10 mouse cellular contexts compared by ENCODE assay signal in the genomic region with DNA sequence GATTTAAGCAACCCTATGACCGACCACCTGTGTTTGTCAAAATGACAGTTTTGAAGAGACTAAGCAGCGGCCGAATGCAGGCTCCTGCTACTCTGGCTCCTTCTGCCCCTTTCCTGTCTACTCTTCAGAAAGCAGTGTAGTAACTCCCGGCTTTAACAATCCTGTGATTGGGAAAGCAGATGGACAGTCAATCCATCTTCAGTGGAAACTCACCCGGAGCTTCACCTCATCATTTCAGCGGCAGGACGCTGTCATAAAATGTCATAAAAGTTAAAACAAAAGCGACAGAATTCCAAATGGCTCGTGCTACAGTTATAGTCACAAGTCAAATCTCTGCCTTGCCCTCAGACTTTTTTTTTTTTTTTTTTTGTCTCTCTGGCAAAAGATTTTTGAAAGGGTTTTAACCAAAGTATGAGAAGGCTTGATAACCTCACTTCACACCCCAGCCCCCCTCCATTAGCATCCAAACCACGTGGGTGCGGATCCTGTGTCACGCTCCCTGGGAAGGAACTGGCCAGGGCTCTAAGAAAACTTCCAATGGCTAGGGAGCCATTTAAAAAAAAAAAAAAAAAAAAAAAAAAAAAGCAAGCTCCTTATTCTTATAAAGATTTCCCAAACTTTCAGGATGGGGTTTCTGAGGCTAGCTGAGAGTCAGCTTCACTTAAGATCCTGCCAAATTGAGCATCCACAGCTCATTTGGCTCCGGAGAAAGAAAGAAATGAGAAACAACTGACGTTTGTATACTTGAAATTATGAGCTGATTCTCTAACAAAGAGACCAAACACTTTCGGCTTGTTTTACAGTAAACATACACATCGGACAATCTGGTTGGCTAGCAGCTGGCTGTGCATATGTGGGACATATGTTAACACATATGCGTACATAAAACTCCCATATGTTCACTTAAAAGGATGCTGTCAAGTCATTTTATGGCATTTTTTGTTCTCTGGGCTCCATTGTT. TPM values are rescaled to one million over a fixed set of nuclear protein-coding genes. Genes with fewer than 3 reads are reported as not detected.
DNase-seq lines count a peak whose midpoint lies in the region; ATAC-seq and TF ChIP-seq lines count a peak whose summit lies in the region.
"Had no signal": no experiment of that assay in that cellular context is flagged by ENCODE, and none has a peak within 500 bp of the region (broad histone marks: within the 10 kb centered on the region; RNA-seq: fewer than 3 reads in every experiment).

No protein-coding gene starts in this region.

- no peak for DNase-seq in kidney, adult 2 months
- DNase-seq in brain, embryonic 14.5 days (ENCODE audit: low read depth), result peak; percentile 87
- DNase-seq in lung, postnatal 10 days, result peak; percentile 91
- no peak for DNase-seq in spleen, adult 12 weeks (ENCODE audit: low spot score)
- DNase-seq in heart, postnatal 4 days, result no peak
- DNase-seq: cerebellum, adult 11 months; right cerebral cortex, postnatal 25 days had no signal

- H3K4me3 ChIP-seq in kidney, embryonic 15.5 days (replicated peaks), result no peak overlapping the region
- no peak overlapping the region for H3K4me3 ChIP-seq in kidney, adult 2 months (ENCODE audit: insufficient read depth, low read depth, low read length)
- H3K4me3 ChIP-seq in embryonic fibroblast, embryonic 13.5 days (ENCODE audit: insufficient read depth, low read length), result no peak overlapping the region
- H3K4me3 ChIP-seq: liver, embryonic 15.5 days had no signal

- no peak overlapping the region for H3K27ac ChIP-seq in kidney, embryonic 15.5 days
- no peak overlapping the region for H3K27ac ChIP-seq in kidney, adult 2 months (ENCODE audit: insufficient read depth, low read depth, low read length)
- peak overlapping the region; percentile 1; the same call in 1 of the 2 replicates for H3K27ac ChIP-seq in embryonic fibroblast, embryonic 13.5 days (ENCODE audit: insufficient read depth, low read length)
- H3K27ac ChIP-seq: liver, embryonic 15.5 days had no signal

- no peaks in the 10 kb centered on the region for H3K27me3 ChIP-seq in kidney, embryonic 15.5 days
- no peaks in the 10 kb centered on the region for H3K27me3 ChIP-seq in kidney, adult 2 months (replicated peaks; ENCODE audit: control insufficient read depth, insufficient read depth, low read length)
- H3K27me3 ChIP-seq: liver, embryonic 15.5 days had no signal

- WGBS in kidney, embryonic 15.5 days, result 38% methylated on average over 17 of the region's 17 CpGs
- WGBS in kidney, adult 2 months, result 54% methylated on average over 17 of the region's 17 CpGs

- peak overlapping the region; percentile 25; the same call in 1 of the 2 replicates for H3K4me2 ChIP-seq in kidney, embryonic 15.5 days
- H3K4me2 ChIP-seq: liver, embryonic 15.5 days had no signal

- no peak for ATAC-seq in kidney, embryonic 15.5 days (replicated peaks; ENCODE audit: low FRiP score)

- no peak for TF ChIP-seq POLR2A in kidney, adult 2 months (IDR thresholded peaks at IDR 0.05; ENCODE audit: low read depth, low read length)
- TF ChIP-seq POLR2A in brain, embryonic 14.5 days (IDR thresholded peaks at IDR 0.05; ENCODE audit: borderline replicate concordance, extremely low read depth, insufficient read depth, insufficient read length, poor library complexity, severe bottlenecking), result no peak
- no peak for TF ChIP-seq POLR2A in embryonic fibroblast, embryonic 13.5 days (IDR thresholded peaks at IDR 0.05; ENCODE audit: low read depth, low read length)

- no peaks in the 10 kb centered on the region for H3K36me3 ChIP-seq in kidney, embryonic 15.5 days
- no peaks in the 10 kb centered on the region for H3K36me3 ChIP-seq in kidney, adult 2 months (ENCODE audit: control insufficient read depth, insufficient read depth, low read length)
- H3K36me3 ChIP-seq: liver, embryonic 15.5 days had no signal

- TF ChIP-seq CTCF in kidney, adult 2 months (conservative IDR thresholded peaks at IDR 0.05; ENCODE audit: insufficient read depth, insufficient read length, low read depth, low read length), result no peak
- TF ChIP-seq CTCF in brain, embryonic 14.5 days (IDR thresholded peaks at IDR 0.05; ENCODE audit: borderline replicate concordance, extremely low read depth, insufficient read depth, insufficient read length), result no peak
- no peak for TF ChIP-seq CTCF in embryonic fibroblast, embryonic 13.5 days (IDR thresholded peaks at IDR 0.05; ENCODE audit: borderline replicate concordance, insufficient read depth, low read length)

- no peak overlapping the region for H3K9ac ChIP-seq in kidney, embryonic 15.5 days
- H3K9ac ChIP-seq: liver, embryonic 15.5 days had no signal

- peaks cover 7% of the 10 kb centered on the region; the same call in 1 of the 2 replicates for H3K4me1 ChIP-seq in kidney, embryonic 15.5 days
- 0 out of 2 replicates have a peak, but pooled peaks cover 5% of the 10 kb centered on the region for H3K4me1 ChIP-seq in kidney, adult 2 months (ENCODE audit: control insufficient read depth, insufficient read depth, low read length)
- H3K4me1 ChIP-seq in embryonic fibroblast, embryonic 13.5 days (ENCODE audit: control insufficient read depth, insufficient read depth, low read length), result 0 out of 2 replicates have a peak, but pooled peaks cover 3% of the 10 kb centered on the region
- H3K4me1 ChIP-seq: liver, embryonic 15.5 days had no signal

- no peaks in the 10 kb centered on the region for H3K9me3 ChIP-seq in kidney, embryonic 15.5 days (replicated peaks)
- H3K9me3 ChIP-seq: liver, embryonic 15.5 days had no signal

RNA-seq across cellular contexts. Expression of a gene that starts 40.4 kb away (rescaled TPM):
- polyA plus RNA-seq in kidney, embryonic 15.5 days (2015; fragmentation: Nextera tagmentation; extraction: Ambion mirVana), result 27.7 and 32.8 TPM in 2 replicates
- 22.7 and 32.7 TPM in 2 replicates for polyA plus RNA-seq in kidney, adult 2 months (2012; rRNA removed)
- polyA plus RNA-seq in brain, embryonic 14.5 days (2012; rRNA removed), result 0.18 TPM in 2 replicates
- polyA plus RNA-seq in embryonic fibroblast, embryonic 13.5 days (2011; ENCODE audit: insufficient read length, low read depth, missing spikeins), result not detected in 2 replicates
- total RNA-seq in heart, postnatal 4 days (2021), result 1 to 10 TPM; 2.2 to 2.8 TPM

Comparison
In these comparisons a context has a peak if more than half of its experiments do, and no peak if none do; other contexts are left out.
1. DNase-seq: peak in brain, embryonic 14.5 days (single experiment) and lung, postnatal 10 days (single experiment); none in kidney, adult 2 months (single experiment), spleen, adult 12 weeks (single experiment) and heart, postnatal 4 days (single experiment).
2. RNA of a gene that starts 40.4 kb away (polyA plus RNA-seq): 22.7 to 32.7 TPM in kidney, adult 2 months and 27.7 to 32.8 TPM in kidney, embryonic 15.5 days; 0.18 TPM in brain, embryonic 14.5 days and not detected in embryonic fibroblast, embryonic 13.5 days; every median in the first group is over 10 times any median in the second.